Mouse (Mus musculus) CH12.LX (cell line): Measurements from ENCODE around the gene Cwc22. TPM values are rescaled to one million over a fixed set of nuclear protein-coding genes. Genes with fewer than 3 reads are reported as not detected.

Experiments
- DNase-seq: peaks from one replicate; pipeline ENCODE4 v3.0.0-alpha.2; 2013; ENCODE audit errors: extremely low read depth
- H3K27ac ChIP-seq: 2 replicates; pipeline ENCODE4 v1.5.1; 2012; ENCODE audit warnings: low read depth, mild to moderate bottlenecking, control low read depth, moderate library complexity; ENCODE audit not compliant: insufficient read depth
- H3K27me3 ChIP-seq: replicated peaks from 2 replicates; pipeline ENCODE3; 2012; ENCODE audit warnings: inconsistent platforms
- H3K36me3 ChIP-seq, 2 experiments: replicated peaks in 1 of 2; 2 replicates each; pipeline versions ENCODE3 to v1.6.1; 2012; ENCODE audit warnings: inconsistent platforms in 1 of 2, low read length in 1 of 2, mild to moderate bottlenecking in 1 of 2, mixed read lengths in 1 of 2, moderate library complexity in 1 of 2; ENCODE audit not compliant: control insufficient read depth in 1 of 2, insufficient read depth in 1 of 2
- H3K4me1 ChIP-seq, 2 experiments: 2 replicates each; pipeline ENCODE4 v1.6.1; 2012; ENCODE audit warnings: inconsistent platforms in 1 of 2, moderate library complexity in 1 of 2; ENCODE audit not compliant: insufficient read depth in 2 of 2, control insufficient read depth in 1 of 2
- H3K4me2 ChIP-seq: 2 replicates; pipeline ENCODE4 v1.6.1; 2012; ENCODE audit warnings: low read depth, mild to moderate bottlenecking, control low read depth; ENCODE audit not compliant: poor library complexity, insufficient read depth, severe bottlenecking
- H3K4me3 ChIP-seq, 3 experiments: fragments of 150-350 bp in 1 of 3; sonication (generic) in 1 of 3; replicated peaks in 1 of 3; 2 replicates each; pipeline versions ENCODE3 to v1.5.1; 2011 to 2012; ENCODE audit warnings: low read depth in 2 of 3, low read length in 2 of 3, mild to moderate bottlenecking in 2 of 3, moderate library complexity in 2 of 3, control low read depth in 1 of 3, improper control_type of control experiment in 1 of 3, inconsistent platforms in 1 of 3, mixed read lengths in 1 of 3; ENCODE audit not compliant: poor library complexity in 1 of 3
- H3K79me2 ChIP-seq: replicated peaks from 2 replicates; pipeline ENCODE4 v1.6.1; 2012; ENCODE audit warnings: mild to moderate bottlenecking, moderate library complexity; ENCODE audit not compliant: control insufficient read depth, poor library complexity, insufficient read depth, severe bottlenecking; ENCODE audit errors: extremely low read depth
- H3K9ac ChIP-seq: 2 replicates; pipeline ENCODE4 v1.6.1; 2012; ENCODE audit warnings: low read depth, mild to moderate bottlenecking, control low read depth, moderate library complexity; ENCODE audit not compliant: insufficient read depth
- H3K9me3 ChIP-seq: replicated peaks from 2 replicates; pipeline ENCODE3; 2012; ENCODE audit warnings: low read length, inconsistent platforms, mixed read lengths
- E2F4 ChIP-seq: IDR thresholded peaks from 2 replicates; pipeline ENCODE4 v1.6.1; 2011; ENCODE audit warnings: low read depth, low read length, improper control_type of control experiment; ENCODE audit not compliant: insufficient replicate concordance
- ELF1 ChIP-seq: IDR thresholded peaks from 2 replicates; pipeline ENCODE4 v1.6.1; 2014; ENCODE audit warnings: low read depth, mild to moderate bottlenecking, inconsistent platforms, low read length, improper control_type of control experiment
- HCFC1 ChIP-seq: IDR thresholded peaks from 2 replicates; pipeline ENCODE4 v1.6.1; 2012; ENCODE audit warnings: low read depth, mild to moderate bottlenecking, inconsistent platforms, low read length, improper control_type of control experiment
- IRF4 ChIP-seq: IDR thresholded peaks from 2 replicates; pipeline ENCODE4 v1.6.1; 2014; ENCODE audit warnings: low read depth, mild to moderate bottlenecking, inconsistent platforms, low read length, improper control_type of control experiment
- JUN ChIP-seq: IDR thresholded peaks from 2 replicates; pipeline ENCODE4 v1.6.1; 2011; ENCODE audit warnings: low read depth, mild to moderate bottlenecking, low read length, improper control_type of control experiment, moderate library complexity; ENCODE audit not compliant: insufficient read depth
- JUND ChIP-seq: conservative IDR thresholded peaks from 2 replicates; pipeline ENCODE4 v1.6.1; 2011; ENCODE audit warnings: low read depth, low read length, improper control_type of control experiment
- KAT2A ChIP-seq: IDR thresholded peaks from 2 replicates; pipeline ENCODE4 v1.6.1; 2012; ENCODE audit warnings: low read length, improper control_type of control experiment, inconsistent platforms; ENCODE audit not compliant: insufficient replicate concordance
- MAZ ChIP-seq: IDR thresholded peaks from 2 replicates; pipeline ENCODE4 v1.6.1; 2012; ENCODE audit warnings: low read depth, mild to moderate bottlenecking, inconsistent platforms, low read length, improper control_type of control experiment, moderate library complexity
- MEF2A ChIP-seq: IDR thresholded peaks from 2 replicates; pipeline ENCODE4 v1.6.1; 2014; ENCODE audit warnings: low read depth, mild to moderate bottlenecking, inconsistent platforms, low read length, improper control_type of control experiment, borderline replicate concordance
- MXI1 ChIP-seq: IDR thresholded peaks from 2 replicates; pipeline ENCODE4 v1.6.1; 2011; ENCODE audit warnings: mild to moderate bottlenecking, low read depth, low read length, improper control_type of control experiment
- POLR2A ChIP-seq: IDR thresholded peaks from 2 replicates; pipeline ENCODE4 v1.6.1; 2011; ENCODE audit warnings: low read depth, mild to moderate bottlenecking, improper control_type of control experiment, low read length
- TBP ChIP-seq: conservative IDR thresholded peaks from 2 replicates; pipeline ENCODE4 v1.6.1; 2011; ENCODE audit warnings: low read depth, low read length, improper control_type of control experiment
- TCF12 ChIP-seq: IDR thresholded peaks from 2 replicates; pipeline ENCODE4 v1.6.1; 2014; ENCODE audit warnings: low read depth, mild to moderate bottlenecking, inconsistent platforms, low read length, improper control_type of control experiment
- UBTF ChIP-seq: IDR thresholded peaks from 2 replicates; pipeline ENCODE4 v1.6.1; 2012; ENCODE audit warnings: low read depth, mild to moderate bottlenecking, inconsistent platforms, low read length, improper control_type of control experiment, moderate library complexity
- USF1 ChIP-seq: IDR thresholded peaks from 2 replicates; pipeline ENCODE4 v1.6.1; 2014; ENCODE audit warnings: low read depth, mild to moderate bottlenecking, inconsistent platforms, low read length, improper control_type of control experiment
- ZKSCAN1 ChIP-seq: IDR thresholded peaks from 2 replicates; pipeline ENCODE4 v1.6.1; 2012; ENCODE audit warnings: low read depth, inconsistent platforms, low read length, improper control_type of control experiment, borderline replicate concordance
- ZMIZ1 ChIP-seq: IDR thresholded peaks from 2 replicates; pipeline ENCODE4 v1.6.1; 2012; ENCODE audit warnings: low read depth, mild to moderate bottlenecking, inconsistent platforms, low read length, improper control_type of control experiment
- ZNF384 ChIP-seq: IDR thresholded peaks from 2 replicates; pipeline ENCODE4 v1.6.1; 2012; ENCODE audit warnings: low read depth, low read length, improper control_type of control experiment, inconsistent platforms
- dilution Hi-C: fragments of 300-500 bp; cut with MboI; formaldehyde crosslinking; loops from 2 replicates; pipeline ENCODE4 v1.14.3; 2020; ENCODE audit warnings: low sequenced_read_pairs; ENCODE audit not compliant: extremely low pct_unique_long_range_greater_than_20kb, extremely low pct_ligation_motif_present
- in situ Hi-C: fragments of 300-500 bp; cut with MboI; formaldehyde crosslinking; loops from 3 replicates; pipeline ENCODE4 v1.14.3; 2019; ENCODE audit warnings: low sequenced_read_pairs, low pct_ligation_motif_present, low pct_unique_long_range_greater_than_20kb, mixed read lengths
- polyA plus RNA-seq: library from polyadenylated mRNA; unstranded; fragments of >175 nt; gene quantifications from 2 replicates; pipeline ENCODE4 v1.2.1, GENCODE M21; 2012; ENCODE audit warnings: low read depth; ENCODE audit not compliant: insufficient read length
- total RNA-seq, 2 experiments: library from RNA; depleted of rRNA; stranded (reverse); fragments of 300-350 nt in 1 of 2; fragments of >200 nt in 1 of 2; gene quantifications; 2 replicates each; pipeline ENCODE4 v1.2.3; 2012 to 2014

Gene Cwc22
- total and polyA plus RNA-seq, 3 experiments: 51.3 to 74.5 (median 53.2) TPM

DNA sequence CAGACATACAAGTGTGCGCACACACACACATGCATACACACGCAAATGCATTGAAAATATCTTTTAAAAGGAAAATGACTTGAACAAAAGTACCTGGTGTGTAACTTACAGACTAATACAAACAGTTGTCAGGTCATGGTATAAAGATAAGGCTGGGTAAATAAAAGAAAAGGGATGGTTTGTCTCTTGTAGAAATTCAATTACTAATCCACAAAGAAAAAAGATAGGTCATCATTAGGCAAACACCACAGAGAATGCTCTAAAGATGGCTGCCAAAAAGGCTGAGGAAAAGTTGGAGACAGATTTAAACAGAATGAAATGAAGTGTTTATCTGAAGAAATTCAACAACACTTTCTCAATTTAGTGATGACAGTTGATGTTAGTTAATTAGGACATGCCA lies 47.7 kb downstream of the Cwc22 start:
- no peaks in the 10 kb centered on the region; a peak in 1 of 4 replicates for H3K4me1 ChIP-seq
- dilution Hi-C loops (no loop called here), in situ Hi-C loops (no loop called here)
- no peak for DNase-seq
- H3K27me3 ChIP-seq: no peaks in the 10 kb centered on the region
- TF ChIP-seq TBP (no peak), KAT2A (no peak), MAZ (no peak), TCF12 (no peak), POLR2A (no peak), E2F4 (no peak), ZNF384 (no peak), JUND (no peak), UBTF (no peak), MXI1 (no peak), USF1 (no peak), MEF2A (no peak), ZMIZ1 (no peak)
- no peak overlapping the region for H3K4me3 ChIP-seq
- H3K9me3 ChIP-seq: no peaks in the 10 kb centered on the region
- H3K79me2 ChIP-seq: no peaks in the 10 kb centered on the region
- no peak overlapping the region for H3K9ac ChIP-seq
- no peak overlapping the region for H3K4me2 ChIP-seq
- no peak overlapping the region for H3K27ac ChIP-seq
- H3K36me3 ChIP-seq: peaks cover 59 to 81% of the 10 kb centered on the region in 2 experiments

DNA sequence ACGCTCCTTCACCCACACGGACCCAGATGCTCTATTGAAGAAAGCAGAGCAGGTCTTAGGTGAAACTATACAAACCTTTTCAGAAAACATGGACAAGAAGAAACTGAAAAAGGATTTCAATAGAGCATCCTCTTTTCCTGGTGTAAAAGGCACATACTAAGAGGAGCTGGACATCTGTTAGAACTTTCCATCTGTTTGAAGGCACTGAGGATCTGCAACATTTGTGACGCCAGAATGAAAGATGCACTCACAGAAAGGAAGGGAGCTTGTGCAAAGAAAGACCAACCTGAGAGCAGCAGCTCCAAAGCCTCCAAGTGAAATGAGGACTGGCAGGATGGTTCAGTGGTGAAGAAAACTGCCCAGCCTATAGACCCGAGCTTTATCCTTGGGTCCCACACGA lies 48.2 kb downstream of the Cwc22 start:
- no peak for DNase-seq
- H3K79me2 ChIP-seq: no peaks in the 10 kb centered on the region
- no peak for TF ChIP-seq ELF1
- no peak for TF ChIP-seq ZKSCAN1
- no peak for TF ChIP-seq HCFC1
- TF ChIP-seq USF1: no peak
- TF ChIP-seq JUN: no peak
- TF ChIP-seq ZMIZ1: no peak
- TF ChIP-seq IRF4: no peak
- no peaks in the 10 kb centered on the region for H3K27me3 ChIP-seq
- no peak overlapping the region for H3K27ac ChIP-seq
- peaks cover 58 to 81% of the 10 kb centered on the region in 2 experiments for H3K36me3 ChIP-seq
- no peak overlapping the region for H3K9ac ChIP-seq
- no peak overlapping the region for H3K4me2 ChIP-seq
- dilution Hi-C loops (no loop called here), in situ Hi-C loops (no loop called here)
- H3K4me3 ChIP-seq: no peak overlapping the region
- H3K9me3 ChIP-seq: no peaks in the 10 kb centered on the region
- no peaks in the 10 kb centered on the region; a peak in 1 of 4 replicates for H3K4me1 ChIP-seq
